In genomic region chr3:142533185-142533584, GRCm38 (mm10) we compare ENCODE assay signal across 26 mouse cellular contexts. TPM values are rescaled to one million over a fixed set of nuclear protein-coding genes. Genes with fewer than 3 reads are reported as not detected.
"Had no signal": no experiment of that assay in that cellular context is flagged by ENCODE, and none has a peak within 500 bp of the region (broad histone marks: within the 10 kb centered on the region; RNA-seq: fewer than 3 reads in every experiment).

No protein-coding gene starts in this region.

- H3K9ac ChIP-seq: limb, embryonic 12.5 days; limb, embryonic 15.5 days; liver, embryonic 15.5 days; lung, embryonic 15.5 days; midbrain, embryonic 13.5 days; neural tube, embryonic 12.5 days; neural tube, embryonic 15.5 days had no signal

- H3K27me3 ChIP-seq: limb, embryonic 15.5 days; liver, embryonic 15.5 days; lung, embryonic 15.5 days; megakaryocyte, embryonic 14.5 days; neural tube, embryonic 15.5 days had no signal

- H3K4me2 ChIP-seq: limb, embryonic 12.5 days; limb, embryonic 15.5 days; liver, embryonic 11.5 days; liver, embryonic 15.5 days; lung, embryonic 15.5 days; midbrain, embryonic 13.5 days; neural tube, embryonic 12.5 days; neural tube, embryonic 15.5 days had no signal

- H3K36me3 ChIP-seq: limb, embryonic 12.5 days; limb, embryonic 15.5 days; liver, embryonic 15.5 days; lung, embryonic 15.5 days; midbrain, embryonic 10.5 days; midbrain, embryonic 13.5 days; neural tube, embryonic 12.5 days; neural tube, embryonic 15.5 days had no signal

- H3K27ac ChIP-seq: limb, embryonic 12.5 days; limb, embryonic 15.5 days; liver, embryonic 15.5 days; lung, embryonic 15.5 days; midbrain, embryonic 10.5 days; midbrain, embryonic 13.5 days; neural tube, embryonic 12.5 days; neural tube, embryonic 15.5 days; stomach, postnatal 0 days had no signal

- H3K4me3 ChIP-seq: limb, embryonic 12.5 days; limb, embryonic 15.5 days; liver, embryonic 15.5 days; lung, embryonic 15.5 days; megakaryocyte, embryonic 14.5 days; midbrain, embryonic 10.5 days; midbrain, embryonic 13.5 days; myocyte; neural tube, embryonic 12.5 days; neural tube, embryonic 15.5 days had no signal

- ATAC-seq: midbrain, embryonic 13.5 days; midbrain, embryonic 16.5 days had no signal

- H3K4me1 ChIP-seq: limb, embryonic 12.5 days; limb, embryonic 15.5 days; neural tube, embryonic 12.5 days had no signal

- DNase-seq: kidney, adult 18-20 months; kidney, adult 9 months; kidney, postnatal 14 days; kidney, postnatal 4 days; lung, adult 18-20 months; lung, postnatal 10 days; lung, postnatal 36 days; right cerebral cortex, adult 18-20 months; right cerebral cortex, postnatal 14 days; right cerebral cortex, postnatal 4 days; thymus, adult 2 months; thymus, postnatal 14 days had no signal

- H3K9me3 ChIP-seq: limb, embryonic 12.5 days; limb, embryonic 15.5 days; liver, embryonic 15.5 days; lung, embryonic 15.5 days; megakaryocyte, embryonic 14.5 days; midbrain, embryonic 10.5 days; midbrain, embryonic 13.5 days; neural tube, embryonic 12.5 days; neural tube, embryonic 15.5 days had no signal

RNA-seq across cellular contexts. Expression of gene Gbp5, which starts 39.4 kb away (rescaled TPM):
- polyA plus RNA-seq: kidney, embryonic 16.5 days; limb, embryonic 12.5 days; limb, embryonic 15.5 days; liver, embryonic 11.5 days; midbrain, embryonic 10.5 days; myocyte; neural tube, embryonic 12.5 days had no signal
